Mouse (Mus musculus): ENCODE measurements at regions not wholly inside any gene's neighbourhood (a gene's known extent, or its start where the extent isn't known, plus 50 kb on each side); places are given as distances from the start of the nearest gene placed in this dataset.

- H3K9me3 ChIP-seq (replicated peaks; ENCODE audit: control insufficient read depth, insufficient read depth, low read length, poor library complexity, severe bottlenecking): no peaks in the 10 kb centered on the region
- no peak overlapping the region for H3K9ac ChIP-seq (ENCODE audit: low read depth, poor library complexity, severe bottlenecking)
- H3K27me3 ChIP-seq (ENCODE audit: control insufficient read depth, insufficient read depth, low read length, poor library complexity, severe bottlenecking): no peaks in the 10 kb centered on the region
- H3K36me3 ChIP-seq (ENCODE audit: control insufficient read depth, insufficient read depth, low read length, poor library complexity, severe bottlenecking): no peaks in the 10 kb centered on the region
- TF ChIP-seq EP300 (IDR thresholded peaks at IDR 0.05; ENCODE audit: insufficient read depth, low read depth, low read length) (no peak), POLR2A (IDR thresholded peaks at IDR 0.05; ENCODE audit: insufficient read depth, low read length) (no peak), CTCF (IDR thresholded peaks at IDR 0.05; ENCODE audit: low read depth, low read length) (no peak)
- H3K4me3 ChIP-seq (ENCODE audit: low read depth, low read length): no peak overlapping the region
- no peaks in the 10 kb centered on the region for H3K4me1 ChIP-seq (ENCODE audit: control insufficient read depth, insufficient read depth, low read length)
- H3K27ac ChIP-seq (ENCODE audit: insufficient read depth, low read length): no peak overlapping the region
These were observed 181.5 kb downstream of the CK137956 start for GRCm38 (mm10) chr4:127789206-127789605.

DNA sequence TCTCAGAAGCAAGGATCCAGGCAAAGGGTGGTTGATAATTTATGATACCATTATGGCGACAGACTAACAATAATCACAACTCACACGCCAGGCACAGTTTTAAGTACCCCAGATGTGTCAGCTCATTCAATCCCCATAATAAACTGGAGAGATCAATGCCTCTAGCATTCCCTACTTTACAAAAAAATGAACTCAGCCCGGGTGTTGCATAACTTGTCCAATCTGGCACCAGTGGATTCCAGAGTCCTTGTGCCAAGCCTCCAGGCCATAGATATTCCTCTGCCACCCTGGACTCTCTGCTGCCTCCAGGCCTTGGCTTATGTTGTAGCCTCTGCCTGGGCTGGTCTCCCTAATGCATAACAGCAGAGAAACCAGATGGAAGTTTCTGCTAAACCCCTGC, 185.0 kb downstream of the CK137956 start:
- TF ChIP-seq EP300 (IDR thresholded peaks at IDR 0.05; ENCODE audit: insufficient read depth, low read depth, low read length) (no peak), CTCF (IDR thresholded peaks at IDR 0.05; ENCODE audit: low read depth, low read length) (no peak), POLR2A (IDR thresholded peaks at IDR 0.05; ENCODE audit: insufficient read depth, low read length) (no peak)
- H3K27me3 ChIP-seq (ENCODE audit: control insufficient read depth, insufficient read depth, low read length, poor library complexity, severe bottlenecking): no peaks in the 10 kb centered on the region
- H3K4me3 ChIP-seq (ENCODE audit: low read depth, low read length): no peak overlapping the region
- H3K27ac ChIP-seq (ENCODE audit: insufficient read depth, low read length): no peak overlapping the region
- H3K4me1 ChIP-seq (ENCODE audit: control insufficient read depth, insufficient read depth, low read length): peaks cover 1% of the 10 kb centered on the region
- H3K36me3 ChIP-seq (ENCODE audit: control insufficient read depth, insufficient read depth, low read length, poor library complexity, severe bottlenecking): no peaks in the 10 kb centered on the region
- H3K9me3 ChIP-seq (replicated peaks; ENCODE audit: control insufficient read depth, insufficient read depth, low read length, poor library complexity, severe bottlenecking): no peaks in the 10 kb centered on the region
- H3K9ac ChIP-seq (ENCODE audit: low read depth, poor library complexity, severe bottlenecking): no peak overlapping the region

GRCm38 (mm10) chr4:127771966-127772500, 198.7 kb downstream of the CK137956 start:
- no peaks in the 10 kb centered on the region for H3K36me3 ChIP-seq (ENCODE audit: control insufficient read depth, insufficient read depth, low read length, poor library complexity, severe bottlenecking)
- no peak overlapping the region for H3K9ac ChIP-seq (ENCODE audit: low read depth, poor library complexity, severe bottlenecking)
- H3K27me3 ChIP-seq (ENCODE audit: control insufficient read depth, insufficient read depth, low read length, poor library complexity, severe bottlenecking): no peaks in the 10 kb centered on the region
- no peaks in the 10 kb centered on the region for H3K4me1 ChIP-seq (ENCODE audit: control insufficient read depth, insufficient read depth, low read length)
- TF ChIP-seq CTCF (IDR thresholded peaks at IDR 0.05; ENCODE audit: low read depth, low read length) (no peak), POLR2A (IDR thresholded peaks at IDR 0.05; ENCODE audit: insufficient read depth, low read length) (no peak), EP300 (IDR thresholded peaks at IDR 0.05; ENCODE audit: insufficient read depth, low read depth, low read length) (no peak)
- H3K27ac ChIP-seq (ENCODE audit: insufficient read depth, low read length): no peak overlapping the region
- no peak overlapping the region for H3K4me3 ChIP-seq (ENCODE audit: low read depth, low read length)
- H3K9me3 ChIP-seq (replicated peaks; ENCODE audit: control insufficient read depth, insufficient read depth, low read length, poor library complexity, severe bottlenecking): no peaks in the 10 kb centered on the region

- H3K27me3 ChIP-seq (ENCODE audit: control insufficient read depth, insufficient read depth, low read length, poor library complexity, severe bottlenecking): no peaks in the 10 kb centered on the region
- no peaks in the 10 kb centered on the region for H3K4me1 ChIP-seq (ENCODE audit: control insufficient read depth, insufficient read depth, low read length)
- no peak overlapping the region for H3K4me3 ChIP-seq (ENCODE audit: low read depth, low read length)
- no peaks in the 10 kb centered on the region for H3K9me3 ChIP-seq (replicated peaks; ENCODE audit: control insufficient read depth, insufficient read depth, low read length, poor library complexity, severe bottlenecking)
- H3K9ac ChIP-seq (ENCODE audit: low read depth, poor library complexity, severe bottlenecking): no peak overlapping the region
- H3K27ac ChIP-seq (ENCODE audit: insufficient read depth, low read length): no peak overlapping the region
- TF ChIP-seq EP300 (IDR thresholded peaks at IDR 0.05; ENCODE audit: insufficient read depth, low read depth, low read length): no peak
- no peak for TF ChIP-seq POLR2A (IDR thresholded peaks at IDR 0.05; ENCODE audit: insufficient read depth, low read length)
- TF ChIP-seq CTCF (IDR thresholded peaks at IDR 0.05; ENCODE audit: low read depth, low read length): no peak
- H3K36me3 ChIP-seq (ENCODE audit: control insufficient read depth, insufficient read depth, low read length, poor library complexity, severe bottlenecking): no peaks in the 10 kb centered on the region
These were observed 207.0 kb downstream of the CK137956 start for GRCm38 (mm10) chr4:127763736-127764135.

DNA sequence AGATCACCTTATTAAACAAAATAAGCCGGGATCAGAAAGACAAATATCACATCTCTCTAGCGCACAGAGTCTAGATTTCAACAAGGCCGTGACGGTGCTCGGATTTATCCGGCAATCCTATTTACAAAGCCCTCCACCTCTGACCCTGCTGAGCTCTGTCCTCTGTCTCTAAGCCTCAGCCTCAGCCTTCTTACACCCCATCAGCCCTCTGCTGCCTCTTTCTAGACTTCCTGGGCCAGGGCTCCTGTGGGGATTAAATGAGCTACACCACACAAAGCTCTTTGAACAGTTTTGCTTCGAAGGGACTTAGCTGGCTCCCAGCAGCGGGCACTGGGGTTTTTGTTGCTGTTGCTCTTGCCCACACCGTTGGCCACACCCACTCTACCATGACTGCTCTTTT, 211.8 kb downstream of the CK137956 start:
- H3K9me3 ChIP-seq (replicated peaks; ENCODE audit: control insufficient read depth, insufficient read depth, low read length, poor library complexity, severe bottlenecking): no peaks in the 10 kb centered on the region
- no peaks in the 10 kb centered on the region for H3K36me3 ChIP-seq (ENCODE audit: control insufficient read depth, insufficient read depth, low read length, poor library complexity, severe bottlenecking)
- no peak overlapping the region for H3K9ac ChIP-seq (ENCODE audit: low read depth, poor library complexity, severe bottlenecking)
- H3K4me1 ChIP-seq (ENCODE audit: control insufficient read depth, insufficient read depth, low read length): no peaks in the 10 kb centered on the region
- H3K27me3 ChIP-seq (ENCODE audit: control insufficient read depth, insufficient read depth, low read length, poor library complexity, severe bottlenecking): no peaks in the 10 kb centered on the region
- no peak overlapping the region for H3K4me3 ChIP-seq (ENCODE audit: low read depth, low read length)
- no peak overlapping the region for H3K27ac ChIP-seq (ENCODE audit: insufficient read depth, low read length)
- no peak for TF ChIP-seq CTCF (IDR thresholded peaks at IDR 0.05; ENCODE audit: low read depth, low read length)
- no peak for TF ChIP-seq EP300 (IDR thresholded peaks at IDR 0.05; ENCODE audit: insufficient read depth, low read depth, low read length)
- TF ChIP-seq POLR2A (IDR thresholded peaks at IDR 0.05; ENCODE audit: insufficient read depth, low read length): no peak

DNA sequence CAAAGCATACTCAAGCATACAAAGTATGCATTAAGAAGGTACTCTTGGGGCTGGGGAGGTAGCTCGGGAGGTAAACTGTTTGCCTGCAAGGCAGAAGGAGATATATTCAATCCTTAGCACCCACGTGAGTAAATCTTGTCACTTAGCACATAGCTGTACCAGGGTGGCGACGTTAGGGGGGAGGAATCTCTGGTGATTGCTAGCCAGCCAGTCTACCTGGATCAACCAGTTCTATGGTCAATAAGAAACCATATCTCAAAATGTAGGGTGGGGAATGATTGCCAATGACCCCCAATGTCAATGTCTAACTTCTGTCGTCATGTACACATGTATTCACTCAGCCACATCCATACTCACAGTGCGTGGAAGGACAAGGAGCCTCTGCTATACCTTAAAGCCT, 214.5 kb downstream of the CK137956 start:
- H3K4me1 ChIP-seq (ENCODE audit: control insufficient read depth, insufficient read depth, low read length): no peaks in the 10 kb centered on the region
- no peak overlapping the region for H3K4me3 ChIP-seq (ENCODE audit: low read depth, low read length)
- H3K9ac ChIP-seq (ENCODE audit: low read depth, poor library complexity, severe bottlenecking): no peak overlapping the region
- no peaks in the 10 kb centered on the region for H3K27me3 ChIP-seq (ENCODE audit: control insufficient read depth, insufficient read depth, low read length, poor library complexity, severe bottlenecking)
- H3K27ac ChIP-seq (ENCODE audit: insufficient read depth, low read length): no peak overlapping the region
- no peak for TF ChIP-seq CTCF (IDR thresholded peaks at IDR 0.05; ENCODE audit: low read depth, low read length)
- no peak for TF ChIP-seq EP300 (IDR thresholded peaks at IDR 0.05; ENCODE audit: insufficient read depth, low read depth, low read length)
- TF ChIP-seq POLR2A (IDR thresholded peaks at IDR 0.05; ENCODE audit: insufficient read depth, low read length): no peak
- H3K9me3 ChIP-seq (replicated peaks; ENCODE audit: control insufficient read depth, insufficient read depth, low read length, poor library complexity, severe bottlenecking): no peaks in the 10 kb centered on the region
- H3K36me3 ChIP-seq (ENCODE audit: control insufficient read depth, insufficient read depth, low read length, poor library complexity, severe bottlenecking): no peaks in the 10 kb centered on the region
